In genomic region chr6:91685896-91686295, GRCm38 (mm10) we compare ENCODE assay signal across 8 mouse cellular contexts. TPM values are rescaled to one million over a fixed set of nuclear protein-coding genes. Genes with fewer than 3 reads are reported as not detected.
DNase-seq lines count a peak whose midpoint lies in the region; ATAC-seq and TF ChIP-seq lines count a peak whose summit lies in the region.

No protein-coding gene starts in this region.

- DNase-seq in left cerebral cortex, adult 2 months (ENCODE audit: extremely low spot score in 1 of 2, low spot score in 2 of 2) = no peak
- no peak for DNase-seq in left cerebral cortex, postnatal 4 days
- no peak for DNase-seq in limb, embryonic 10.5 days (ENCODE audit: low spot score)
- DNase-seq in cerebellum, adult 11 months = no peak
- DNase-seq in cerebellum, adult 11-12 months = no peak
- DNase-seq in cerebellum, postnatal 10 days = no peak

- H3K27me3 ChIP-seq in forebrain, embryonic 13.5 days = no peaks in the 10 kb centered on the region
- H3K27me3 ChIP-seq in limb, embryonic 10.5 days (ENCODE audit: low read depth, poor library complexity, severe bottlenecking) = no peaks in the 10 kb centered on the region
- H3K27me3 ChIP-seq in neural tube, embryonic 14.5 days (ENCODE audit: control insufficient read depth, insufficient read depth, low read length) = no peaks in the 10 kb centered on the region

- H3K36me3 ChIP-seq in forebrain, embryonic 13.5 days (ENCODE audit: poor library complexity, severe bottlenecking) = 0 out of 2 replicates have a peak, but pooled peaks cover 5% of the 10 kb centered on the region
- H3K36me3 ChIP-seq in limb, embryonic 10.5 days = peaks cover 7% of the 10 kb centered on the region
- H3K36me3 ChIP-seq in neural tube, embryonic 14.5 days (ENCODE audit: control insufficient read depth, insufficient read depth, low read length) = no peaks in the 10 kb centered on the region; the same call in 1 of the 2 replicates

- 84% methylated on average over 7 of the region's 7 CpGs for WGBS in forebrain, embryonic 13.5 days
- WGBS in limb, embryonic 10.5 days = 74% methylated on average over 7 of the region's 7 CpGs
- 78% methylated on average over 7 of the region's 7 CpGs for WGBS in neural tube, embryonic 14.5 days

- peak overlapping the region; percentile 85 for H3K4me2 ChIP-seq in forebrain, embryonic 13.5 days
- peak overlapping the region; percentile 93 for H3K4me2 ChIP-seq in neural tube, embryonic 14.5 days (ENCODE audit: low read depth, low read length)

- H3K4me3 ChIP-seq in left cerebral cortex, adult 2 months = peak overlapping the region; percentile 88
- peak overlapping the region; percentile 91 for H3K4me3 ChIP-seq in forebrain, embryonic 13.5 days
- peak overlapping the region; percentile 82 for H3K4me3 ChIP-seq in limb, embryonic 10.5 days
- peak overlapping the region; percentile 89 for H3K4me3 ChIP-seq in neural tube, embryonic 14.5 days (ENCODE audit: low read depth, low read length)

- H3K4me1 ChIP-seq in forebrain, embryonic 13.5 days = peaks cover 62% of the 10 kb centered on the region
- peaks cover 52% of the 10 kb centered on the region for H3K4me1 ChIP-seq in limb, embryonic 10.5 days
- H3K4me1 ChIP-seq in neural tube, embryonic 14.5 days (ENCODE audit: control insufficient read depth, insufficient read depth, low read length) = peaks cover 28% of the 10 kb centered on the region

- TF ChIP-seq CTCF in left cerebral cortex, adult 2 months (IDR thresholded peaks at IDR 0.05) = no peak

- intact Hi-C loops in left cerebral cortex, adult 2 months (cut with DNase I) = loop anchor here (2.0 to 5.0 kb wide), 3 partner anchors 33 to 169 kb away; partner anchors contain the start of genes Lsm3 and Xpc
- intact Hi-C loops in left cerebral cortex, postnatal 4 days (cut with DNase I) = no loop called here

- H3K9ac ChIP-seq in forebrain, embryonic 13.5 days = 0 out of 2 replicates have a peak overlapping the region, but pooled peaks have one; percentile 3
- H3K9ac ChIP-seq in neural tube, embryonic 14.5 days (replicated peaks; ENCODE audit: low read depth, low read length) = no peak overlapping the region; the same call in 1 of the 2 replicates

- ATAC-seq in forebrain, embryonic 13.5 days = no peak
- no peak for ATAC-seq in neural tube, embryonic 14.5 days (ENCODE audit: low read depth)

- no peaks in the 10 kb centered on the region for H3K9me3 ChIP-seq in forebrain, embryonic 13.5 days (replicated peaks)
- H3K9me3 ChIP-seq in limb, embryonic 10.5 days (replicated peaks) = no peaks in the 10 kb centered on the region
- H3K9me3 ChIP-seq in neural tube, embryonic 14.5 days (ENCODE audit: control insufficient read depth, low read length) = no peaks in the 10 kb centered on the region

- peak overlapping the region; percentile 97 for H3K27ac ChIP-seq in left cerebral cortex, adult 2 months
- H3K27ac ChIP-seq in forebrain, embryonic 13.5 days = no peak overlapping the region
- 0 out of 2 replicates have a peak overlapping the region, but pooled peaks have one; percentile 94 for H3K27ac ChIP-seq in limb, embryonic 10.5 days
- no peak overlapping the region; the same call in 1 of the 2 replicates for H3K27ac ChIP-seq in neural tube, embryonic 14.5 days (ENCODE audit: low read depth, low read length)

RNA-seq across cellular contexts. Expression of gene Slc6a6, which starts 2.0 kb away (rescaled TPM):
- total RNA-seq in left cerebral cortex, adult 2 months (2021) = 100 to 1,000 TPM; 127 to 147 TPM
- total RNA-seq in left cerebral cortex, postnatal 4 days (2021) = 100 to 1,000 TPM; 214 to 227 TPM
- polyA plus RNA-seq in forebrain, embryonic 13.5 days (2015; fragmentation: Nextera tagmentation; extraction: Ambion mirVana) = 68.2 and 73.1 TPM in 2 replicates
- polyA plus RNA-seq in limb, embryonic 10.5 days (2016; fragmentation: Nextera tagmentation; extraction: Ambion mirVana) = 45.0 and 49.7 TPM in 2 replicates
- 89.3 and 100 TPM in 2 replicates for polyA plus RNA-seq in neural tube, embryonic 14.5 days (2014; fragmentation: Nextera tagmentation; extraction: Ambion mirVana)

Comparison
In these comparisons a context has a peak if more than half of its experiments do, and no peak if none do; other contexts are left out.
1. H3K27ac ChIP-seq: peak in left cerebral cortex, adult 2 months (single experiment) and limb, embryonic 10.5 days (single experiment); none in forebrain, embryonic 13.5 days (single experiment) and neural tube, embryonic 14.5 days (single experiment).
2. Peak in every context shown above with its lines, with median percentiles within 50 percentile points of each other: H3K4me3 ChIP-seq.